Mouse (Mus musculus): ENCODE measurements around the gene Tle2.

Gene Tle2

GRCm38 (mm10) chr10:81553807-81554755, 20.3 kb upstream of the Tle2 start:
- peak in 1 of 2 experiments; percentile 44 for DNase-seq (ENCODE audit: low spot score in 2 of 2)

- no peak for DNase-seq (ENCODE audit: low spot score in 2 of 2)
Measured at GRCm38 (mm10) chr10:81556282-81556681, 18.1 kb upstream of the Tle2 start.

- DNase-seq (ENCODE audit: low spot score in 2 of 2): no peak
Measured at GRCm38 (mm10) chr10:81557491-81557890, 16.9 kb upstream of the Tle2 start.

- peak; percentile 82 to 83 for DNase-seq (ENCODE audit: low spot score in 2 of 2)
Measured at GRCm38 (mm10) chr10:81559163-81559626, 15.2 kb upstream of the Tle2 start, which contains the start of gene Aes. TSS of gene Aes (plus strand) at chr10:81559488.

GRCm38 (mm10) chr10:81559627-81560539, 14.5 kb upstream of the Tle2 start:
- peak; percentile 80 to 83 for DNase-seq (ENCODE audit: low spot score in 2 of 2)

- peak in 1 of 2 experiments; percentile 59 for DNase-seq (ENCODE audit: low spot score in 2 of 2)
Measured at GRCm38 (mm10) chr10:81560719-81561459, 13.5 kb upstream of the Tle2 start.

- DNase-seq (ENCODE audit: low spot score in 2 of 2): no peak
Measured at GRCm38 (mm10) chr10:81562411-81562810, 11.9 kb upstream of the Tle2 start.

GRCm38 (mm10) chr10:81563481-81563880, 10.9 kb upstream of the Tle2 start:
- no peak for DNase-seq (ENCODE audit: low spot score in 2 of 2)

GRCm38 (mm10) chr10:81564216-81564615, 10.1 kb upstream of the Tle2 start:
- DNase-seq (ENCODE audit: low spot score in 2 of 2): no peak

GRCm38 (mm10) chr10:81564734-81565133, 9.6 kb upstream of the Tle2 start:
- DNase-seq (ENCODE audit: low spot score in 2 of 2): peak in 1 of 2 experiments; percentile 64

GRCm38 (mm10) chr10:81565257-81566228, 8.8 kb upstream of the Tle2 start:
- DNase-seq (ENCODE audit: low spot score in 2 of 2): no peak

GRCm38 (mm10) chr10:81568381-81569191, 5.8 kb upstream of the Tle2 start:
- no peak for DNase-seq (ENCODE audit: low spot score in 2 of 2)

- DNase-seq (ENCODE audit: low spot score in 2 of 2): no peak
Measured at GRCm38 (mm10) chr10:81569507-81570237, 4.7 kb upstream of the Tle2 start.

GRCm38 (mm10) chr10:81570238-81570800, 4.0 kb upstream of the Tle2 start:
- no peak for DNase-seq (ENCODE audit: low spot score in 2 of 2)

- DNase-seq (ENCODE audit: low spot score in 2 of 2): peak; percentile 98
Measured at GRCm38 (mm10) chr10:81570831-81571500, 3.4 kb upstream of the Tle2 start.

GRCm38 (mm10) chr10:81571501-81571876, 2.9 kb upstream of the Tle2 start:
- DNase-seq (ENCODE audit: low spot score in 2 of 2): peak; percentile 100

GRCm38 (mm10) chr10:81572133-81572671, 2.2 kb upstream of the Tle2 start:
- no peak for DNase-seq (ENCODE audit: low spot score in 2 of 2)

Measured in right cerebral cortex, postnatal 10 days (tissue).